Mouse (Mus musculus) WW6 (cell line): ENCODE measurements around the gene Cnga2.
"Not testable (repeated sequence)": the region's sequence is repeated elsewhere in the genome, so short reads cannot be mapped to it uniquely, and the experiment has no call there.

Experiments
- DNase-seq: peaks from one replicate; pipeline ENCODE4 v3.0.0-alpha.2; 2013; ENCODE audit warnings: low read depth, low spot score

The Cnga2 gene

GRCm38 (mm10) chrX:71991549-71991948, at the start of gene Cnga2:
Gene Cnga2 (plus strand): TSS chrX:71991849.
- DNase-seq, result no peak

GRCm38 (mm10) chrX:71946631-71947030, 45.0 kb upstream of the Cnga2 start:
- peak; percentile 4 for DNase-seq

GRCm38 (mm10) chrX:71958366-71958765, 33.3 kb upstream of the Cnga2 start:
- DNase-seq, result no peak

- no peak for DNase-seq
Observed at GRCm38 (mm10) chrX:71962073-71963051, 29.3 kb upstream of the Cnga2 start, which contains the start of gene Prrg3. Gene Prrg3 (plus strand): TSS chrX:71962624.

- DNase-seq, result no peak
Observed at GRCm38 (mm10) chrX:71963275-71963912, 28.3 kb upstream of the Cnga2 start.

GRCm38 (mm10) chrX:71968216-71968615, 23.4 kb upstream of the Cnga2 start:
- DNase-seq, result no peak

- DNase-seq, result no peak
Observed at GRCm38 (mm10) chrX:71968816-71969215, 22.8 kb upstream of the Cnga2 start.

- no peak for DNase-seq
Observed at GRCm38 (mm10) chrX:71971325-71971724, 20.3 kb upstream of the Cnga2 start.

- DNase-seq, result no peak
Observed at GRCm38 (mm10) chrX:71972686-71973085, 19.0 kb upstream of the Cnga2 start, which contains the start of gene Fate1. Gene Fate1 (plus strand): TSS chrX:71972986.

GRCm38 (mm10) chrX:71977681-71978080, 14.0 kb upstream of the Cnga2 start:
- not testable (repeated sequence) for DNase-seq

GRCm38 (mm10) chrX:71980443-71980842, 11.2 kb upstream of the Cnga2 start:
- no peak for DNase-seq

- DNase-seq, result no peak
Observed at GRCm38 (mm10) chrX:71981322-71981721, 10.3 kb upstream of the Cnga2 start.

GRCm38 (mm10) chrX:71983205-71983604, 8.4 kb upstream of the Cnga2 start:
- no peak for DNase-seq

GRCm38 (mm10) chrX:71983775-71984174, 7.9 kb upstream of the Cnga2 start:
- DNase-seq, result no peak

- DNase-seq, result no peak
Observed at GRCm38 (mm10) chrX:71995972-71996371, 4.3 kb downstream of the Cnga2 start.

- DNase-seq, result no peak
Observed at GRCm38 (mm10) chrX:72009930-72010329, 18.3 kb downstream of the Cnga2 start.

- DNase-seq, result no peak
Observed at GRCm38 (mm10) chrX:72012236-72012635, 20.6 kb downstream of the Cnga2 start.

GRCm38 (mm10) chrX:72012804-72013203, 21.2 kb downstream of the Cnga2 start:
- DNase-seq, result no peak

- DNase-seq, result no peak
Observed at GRCm38 (mm10) chrX:72022241-72022640, 30.6 kb downstream of the Cnga2 start.

- no peak for DNase-seq
Observed at GRCm38 (mm10) chrX:72022750-72023398, 31.2 kb downstream of the Cnga2 start.

- no peak for DNase-seq
Observed at GRCm38 (mm10) chrX:72023542-72023941, 31.9 kb downstream of the Cnga2 start.

- DNase-seq, result no peak
Observed at GRCm38 (mm10) chrX:72044056-72044455, 52.4 kb downstream of the Cnga2 start.
